Mouse (Mus musculus): ENCODE data around the gene Ddx46.
A peak's percentile ranks its signal among the peaks of the same experiment; 100 is the strongest.
"Not testable (repeated sequence)": the region's sequence is repeated elsewhere in the genome, so short reads cannot be mapped to it uniquely, and the experiment has no call there.

Gene Ddx46

DNA sequence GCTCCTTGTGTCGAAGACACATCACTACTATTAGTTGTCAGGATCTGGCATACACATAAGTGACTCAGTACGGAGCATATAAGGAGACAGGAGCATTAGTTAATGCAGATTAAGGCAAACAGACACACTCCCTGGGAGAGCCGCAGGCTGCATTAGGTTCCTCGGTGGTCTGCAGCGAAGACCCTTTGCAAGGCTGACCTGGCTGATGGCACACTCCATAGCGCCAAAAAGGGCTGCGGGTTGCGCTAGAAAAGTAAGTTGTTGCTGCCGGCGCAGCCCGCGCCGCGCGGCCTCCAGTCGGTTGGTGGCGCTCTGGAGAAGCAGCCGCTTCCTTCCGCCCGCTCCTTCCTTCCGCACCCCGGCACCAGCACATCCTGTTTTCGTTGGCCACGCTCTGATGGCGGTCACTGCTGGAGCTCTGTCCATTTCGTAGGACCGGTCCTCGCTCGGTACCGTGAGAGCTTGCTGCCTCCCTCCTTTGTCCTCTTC, at the start of gene Ddx46:
Gene Ddx46 (plus strand): TSS at position 389 of the 489 bp plus-strand sequence.
- DNase-seq (ENCODE audit: low read depth in 1 of 2, low spot score in 2 of 2) = peak; percentile 66 to 82

DNA sequence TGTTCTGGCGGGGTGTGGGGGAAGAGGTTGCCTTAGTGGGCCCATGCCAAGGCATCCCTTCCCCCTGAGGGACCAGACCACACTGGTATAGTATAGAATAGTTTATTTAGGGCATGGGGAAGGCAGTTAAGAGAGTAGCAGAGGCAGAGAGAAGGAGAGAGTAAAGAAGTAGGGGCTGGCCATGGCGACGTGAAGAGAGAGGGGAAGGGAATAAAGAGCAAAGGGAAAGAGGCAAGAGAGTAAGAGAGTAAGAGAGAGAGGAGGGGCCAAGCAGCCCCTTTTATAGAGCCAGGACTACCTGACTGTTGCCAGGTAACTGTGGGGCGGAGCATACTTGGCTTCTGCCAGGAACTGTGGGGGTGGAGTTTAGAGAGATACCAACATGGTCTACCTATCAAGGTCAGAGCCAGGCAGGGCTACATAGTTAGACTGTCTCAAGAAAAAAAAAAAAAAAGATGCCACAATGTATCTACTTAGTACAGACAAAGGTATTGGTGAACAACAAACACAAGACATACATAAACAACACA, 42.8 kb upstream of the Ddx46 start:
- DNase-seq (ENCODE audit: low read depth in 1 of 2, low spot score in 2 of 2) = no peak

DNA sequence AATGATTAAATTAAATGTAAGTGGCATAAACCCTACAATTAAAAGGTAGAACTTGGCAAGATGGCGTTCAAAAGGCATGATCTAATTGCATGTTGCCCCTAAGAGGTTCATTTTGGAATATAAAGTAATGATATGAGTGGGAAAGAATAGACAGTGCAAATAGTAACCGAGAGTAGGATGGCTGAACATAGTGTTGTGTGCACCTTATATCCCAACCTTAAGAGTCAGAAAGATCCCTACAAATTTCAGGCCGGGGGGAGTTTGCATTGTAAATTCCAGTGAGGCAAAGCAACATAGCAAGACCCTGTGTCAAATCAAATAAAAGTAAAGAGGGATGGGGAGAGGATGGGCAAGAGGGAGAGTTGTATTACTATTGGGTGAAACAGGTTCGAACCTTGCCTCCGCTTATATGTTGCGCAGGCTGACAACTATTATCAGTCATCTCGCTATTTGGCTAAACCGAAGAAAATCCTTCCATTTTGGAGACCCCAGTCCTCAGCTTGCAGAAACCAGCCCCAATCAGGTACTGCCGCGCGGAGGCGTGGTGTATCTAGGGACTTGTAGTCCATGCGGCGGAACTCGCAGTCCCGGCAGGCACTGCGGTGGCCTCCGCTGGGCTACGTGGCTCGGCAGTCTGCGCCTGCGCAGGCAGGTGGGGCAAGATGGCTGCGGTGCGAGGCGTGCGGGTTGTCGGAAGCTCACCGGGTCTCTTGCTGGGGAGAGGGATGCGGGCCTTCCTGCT, 42.1 kb upstream of the Ddx46 start:
- peak; percentile 88 to 89 for DNase-seq (ENCODE audit: low read depth in 1 of 2, low spot score in 2 of 2)

DNA sequence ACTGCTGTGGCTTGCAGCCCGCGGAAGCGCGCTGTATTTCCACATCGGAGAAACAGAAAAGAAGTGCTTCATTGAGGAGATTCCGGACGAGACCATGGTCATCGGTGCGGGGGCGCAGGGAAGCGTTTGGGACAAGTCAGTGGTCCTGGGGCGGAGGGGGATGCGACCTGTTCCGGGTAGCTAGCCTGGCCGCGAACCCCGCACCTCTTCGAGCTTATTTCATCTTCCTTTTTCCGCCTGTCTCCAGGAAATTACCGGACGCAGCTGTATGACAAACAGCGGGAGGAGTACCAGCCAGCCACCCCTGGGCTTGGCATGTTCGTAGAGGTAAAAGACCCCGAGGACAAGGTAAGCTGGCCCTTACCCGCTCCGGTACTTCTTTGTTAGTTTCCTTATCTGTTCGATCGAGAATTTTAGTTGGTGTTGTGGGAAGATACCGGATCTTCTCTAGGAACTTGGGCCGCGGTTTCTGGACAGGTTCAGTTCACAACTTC, 41.5 kb upstream of the Ddx46 start:
- no peak for DNase-seq (ENCODE audit: low read depth in 1 of 2, low spot score in 2 of 2)

DNA sequence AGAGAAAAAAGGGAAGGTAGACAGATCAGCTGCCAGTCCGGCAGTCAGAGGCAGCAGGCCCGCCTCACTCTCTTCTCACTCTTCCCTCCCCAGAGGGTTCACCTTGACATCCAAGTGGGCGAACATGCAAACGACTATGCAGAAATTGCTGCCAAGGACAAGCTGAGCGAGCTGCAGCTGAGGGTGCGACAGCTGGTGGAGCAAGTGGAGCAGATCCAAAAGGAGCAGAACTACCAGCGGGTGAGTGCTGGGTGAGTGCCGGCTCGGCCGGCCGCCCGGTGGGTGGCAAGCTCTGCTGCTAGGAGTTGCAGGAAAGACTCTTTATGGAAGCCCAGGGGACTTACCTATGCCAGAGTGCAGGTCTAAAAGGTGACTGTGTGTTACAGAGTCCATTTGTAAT, 39.5 kb upstream of the Ddx46 start:
- DNase-seq (ENCODE audit: low read depth in 1 of 2, low spot score in 2 of 2) = no peak

DNA sequence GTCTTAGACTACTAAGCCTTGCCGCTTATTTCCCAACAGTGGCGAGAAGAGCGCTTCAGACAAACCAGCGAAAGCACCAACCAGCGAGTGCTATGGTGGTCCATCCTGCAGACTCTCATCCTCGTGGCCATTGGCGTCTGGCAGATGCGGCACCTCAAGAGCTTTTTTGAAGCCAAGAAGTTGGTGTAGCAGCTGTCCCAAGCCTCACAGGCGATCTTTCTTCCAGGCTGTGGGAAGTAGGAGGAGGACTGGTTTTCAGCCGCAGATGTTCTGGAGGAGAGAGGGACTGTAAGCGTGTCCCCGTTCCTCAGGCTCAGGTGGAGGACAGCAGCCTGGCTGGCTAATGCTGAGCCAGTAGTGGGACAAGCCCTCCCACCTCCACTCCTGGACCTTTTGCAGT, 38.0 kb upstream of the Ddx46 start:
- DNase-seq (ENCODE audit: low read depth in 1 of 2, low spot score in 2 of 2) = no peak

DNA sequence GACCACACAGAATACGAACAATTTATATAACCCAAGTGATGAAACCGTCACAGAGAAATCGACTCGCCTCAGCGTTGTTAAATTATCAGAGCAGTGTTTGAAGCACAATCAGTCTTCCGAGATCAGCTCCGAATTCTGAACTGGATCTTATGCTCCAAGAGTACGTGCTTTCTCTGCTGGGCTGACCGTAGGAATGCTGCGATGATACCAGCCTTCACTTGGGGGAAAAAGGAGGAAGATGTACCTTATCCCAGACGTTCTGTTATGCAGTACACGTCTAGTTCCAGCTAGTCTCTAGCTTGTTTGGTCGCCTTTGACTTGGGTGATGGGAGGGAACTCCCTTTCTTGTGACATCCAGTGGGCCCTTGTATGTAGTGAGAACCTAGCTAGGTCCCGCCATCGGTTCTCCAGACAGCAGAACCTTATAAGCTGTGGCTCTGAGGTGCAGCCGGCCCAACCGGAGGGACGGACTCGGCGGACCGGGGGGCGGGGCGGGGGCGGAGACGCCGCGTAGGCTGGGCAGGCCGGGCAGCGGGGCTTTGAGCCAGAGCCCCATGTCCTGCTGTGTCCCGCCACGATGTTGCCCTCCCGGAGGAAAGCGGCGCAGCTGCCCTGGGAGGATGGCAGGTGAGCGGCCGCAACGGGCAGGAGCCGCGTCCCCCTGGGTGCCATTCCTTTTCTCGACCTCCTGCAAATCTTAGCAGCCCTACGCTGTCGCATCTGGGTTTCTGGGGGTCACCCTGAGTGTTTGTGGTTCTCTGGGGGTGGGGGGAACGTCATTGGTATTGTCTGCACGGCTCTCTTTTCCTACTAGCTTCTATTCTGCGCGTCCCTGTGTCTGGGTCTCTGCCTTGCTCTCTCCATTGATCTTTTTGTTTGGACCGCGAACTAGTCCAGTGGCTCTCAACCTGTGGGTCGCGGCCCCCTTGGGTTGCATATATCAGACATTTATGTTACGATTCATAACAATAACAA, 35.0 kb upstream of the Ddx46 start, which contains the start of gene B4galt7:
Gene B4galt7 (plus strand): TSS at position 331 of the 975 bp plus-strand sequence.
- peak; percentile 34 to 66 for DNase-seq (ENCODE audit: low read depth in 1 of 2, low spot score in 2 of 2)

DNA sequence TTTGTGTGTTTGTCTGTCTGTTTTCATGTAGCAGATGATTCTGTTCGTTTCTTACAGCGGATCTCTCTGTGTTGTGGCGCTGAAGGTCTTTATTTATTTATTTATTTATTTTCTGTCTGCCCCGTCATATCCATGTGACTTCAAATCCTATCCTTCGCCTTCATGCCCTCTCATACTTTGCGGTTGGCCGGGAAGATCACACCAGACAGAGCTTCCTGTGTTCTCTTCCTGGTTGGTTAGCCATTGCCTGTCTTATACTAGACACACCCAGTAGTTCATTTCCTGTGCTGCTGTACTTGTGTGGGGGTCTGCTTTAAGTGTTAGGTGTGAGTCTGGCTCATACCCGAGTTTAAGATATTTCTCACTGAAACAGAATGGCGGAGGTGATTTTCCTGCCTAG, 34.2 kb upstream of the Ddx46 start:
- DNase-seq (ENCODE audit: low read depth in 1 of 2, low spot score in 2 of 2) = peak in 1 of 2 experiments; percentile 18

DNA sequence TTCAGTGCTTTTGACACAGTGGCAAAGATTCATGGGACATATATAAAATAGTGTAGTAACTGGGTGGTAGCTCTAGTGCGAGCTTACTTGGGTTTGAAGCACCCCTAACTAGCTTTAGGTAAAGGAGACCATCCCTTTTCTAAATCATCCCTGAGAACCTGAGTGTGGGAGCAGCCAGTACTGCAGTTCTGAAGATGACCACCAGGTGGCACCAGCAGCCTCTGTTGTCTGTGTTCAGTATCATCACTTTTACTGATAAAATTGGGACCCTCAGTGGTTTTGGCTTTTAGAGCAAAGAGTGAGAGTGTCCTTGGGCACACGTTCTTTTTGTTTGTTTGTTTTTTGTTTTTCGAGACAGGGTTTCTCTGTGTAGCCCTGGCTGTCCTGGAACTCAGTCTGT, 33.2 kb upstream of the Ddx46 start:
- DNase-seq (ENCODE audit: low read depth in 1 of 2, low spot score in 2 of 2) = peak; percentile 33 to 70

DNA sequence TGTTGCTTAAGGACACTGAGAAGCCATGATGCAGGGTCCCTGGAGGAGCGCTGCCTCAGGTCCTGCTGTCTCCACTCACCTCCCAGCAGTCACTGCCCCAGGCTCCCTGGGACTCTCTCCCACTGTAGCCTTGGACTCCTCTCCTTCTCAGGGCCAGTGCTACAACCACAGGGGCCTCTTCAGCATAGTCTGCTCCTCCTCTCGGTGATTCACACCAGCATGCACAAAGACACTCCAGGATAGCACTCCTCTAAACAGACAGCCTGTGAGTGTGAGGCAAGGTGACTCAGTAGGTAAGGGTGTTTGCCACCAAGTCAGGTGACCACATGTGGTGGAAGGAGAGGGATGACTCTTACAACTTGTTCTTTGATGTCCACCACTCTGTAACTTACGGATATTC, 30.2 kb upstream of the Ddx46 start:
- no peak for DNase-seq (ENCODE audit: low read depth in 1 of 2, low spot score in 2 of 2)

DNA sequence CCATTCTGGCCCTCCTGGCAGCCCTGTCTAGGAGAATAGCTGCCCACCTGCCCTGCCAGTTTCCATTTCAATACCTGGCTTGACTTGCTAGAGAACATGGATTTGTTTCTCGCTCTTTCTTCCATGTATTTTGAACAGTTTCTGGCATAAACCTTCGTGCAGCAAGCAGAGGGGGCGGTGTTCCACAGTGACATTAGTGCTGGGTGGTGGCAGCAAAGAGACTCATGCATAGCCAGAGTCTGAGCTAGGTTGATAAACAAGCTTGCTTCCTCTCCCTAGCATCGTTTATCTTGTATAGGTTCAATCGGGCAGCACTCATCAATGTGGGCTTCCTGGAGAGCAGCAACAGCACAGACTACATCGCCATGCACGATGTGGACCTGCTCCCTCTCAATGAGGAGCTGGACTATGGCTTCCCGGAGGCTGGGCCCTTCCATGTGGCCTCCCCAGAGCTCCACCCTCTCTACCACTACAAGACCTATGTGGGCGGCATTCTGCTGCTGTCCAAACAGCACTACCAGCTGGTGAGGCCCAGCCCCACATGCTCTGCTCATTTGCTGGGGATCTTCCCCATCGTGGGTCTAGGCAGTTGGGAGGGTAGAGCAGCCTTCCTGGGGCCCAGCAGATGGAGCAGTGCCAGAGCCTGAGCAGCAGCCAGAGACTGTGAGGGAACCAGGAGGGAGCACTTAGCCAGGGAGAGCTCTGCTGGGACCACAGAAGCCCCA, 27.8 kb upstream of the Ddx46 start:
- no peak for DNase-seq (ENCODE audit: low read depth in 1 of 2, low spot score in 2 of 2)

DNA sequence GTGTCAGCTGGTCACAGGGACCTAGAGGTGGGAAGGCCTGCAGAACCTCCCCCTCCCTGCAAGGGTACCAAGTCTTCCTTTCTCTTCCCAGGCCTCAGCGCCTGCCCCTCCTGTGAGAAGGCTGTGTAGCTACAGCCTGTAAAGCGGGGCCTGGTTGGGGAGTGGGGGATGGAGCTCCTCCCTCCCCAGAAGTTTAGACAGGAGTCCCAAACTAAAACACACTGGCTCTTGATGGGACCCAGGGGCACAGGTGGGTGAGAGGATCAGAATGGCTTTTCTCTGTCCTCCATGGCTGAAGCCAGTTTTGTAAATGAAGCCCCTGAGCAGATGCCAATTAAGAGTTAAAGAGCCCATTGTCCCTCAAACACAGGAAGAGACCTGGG, 27.2 kb upstream of the Ddx46 start:
- DNase-seq (ENCODE audit: low read depth in 1 of 2, low spot score in 2 of 2) = no peak

DNA sequence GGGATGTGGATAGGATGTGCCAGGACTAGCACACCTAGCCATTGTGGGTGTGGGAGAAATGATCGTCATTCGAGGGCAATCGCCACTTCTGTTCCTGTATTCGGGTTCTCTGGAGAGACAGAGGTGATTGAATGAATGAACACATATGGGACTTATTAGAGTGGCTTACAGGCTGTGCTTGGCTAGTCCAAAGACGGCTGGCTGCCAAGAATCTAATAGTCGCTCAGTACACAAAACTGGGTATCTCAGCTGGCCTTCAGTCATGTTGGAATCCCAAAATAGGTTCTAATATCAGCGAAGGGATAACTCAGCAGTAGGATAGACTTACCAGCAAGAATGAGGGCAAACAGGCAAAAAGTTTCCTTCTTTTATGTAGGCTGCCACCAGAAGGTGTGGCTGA, 22.8 kb upstream of the Ddx46 start:
- DNase-seq (ENCODE audit: low read depth in 1 of 2, low spot score in 2 of 2) = no peak

DNA sequence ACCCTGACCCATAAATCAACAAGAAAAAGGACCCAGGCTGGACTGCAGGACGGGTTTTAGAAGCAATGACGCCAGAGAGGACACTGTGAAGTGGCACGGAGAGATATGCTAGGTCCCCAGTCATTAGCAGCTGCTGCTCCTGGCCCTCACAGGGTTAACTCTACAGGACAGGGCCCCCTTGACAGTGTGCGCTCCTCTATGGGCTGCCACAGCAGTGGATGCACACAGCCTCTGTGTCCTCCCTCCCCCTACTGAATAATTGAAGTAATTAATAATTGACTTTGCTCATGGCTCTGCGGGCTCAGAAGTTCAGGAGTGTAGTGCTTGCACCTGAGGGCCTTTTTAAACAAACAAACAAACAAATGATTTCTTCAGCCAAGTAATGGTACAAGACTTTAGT, 21.4 kb upstream of the Ddx46 start:
- no peak for DNase-seq (ENCODE audit: low read depth in 1 of 2, low spot score in 2 of 2)

DNA sequence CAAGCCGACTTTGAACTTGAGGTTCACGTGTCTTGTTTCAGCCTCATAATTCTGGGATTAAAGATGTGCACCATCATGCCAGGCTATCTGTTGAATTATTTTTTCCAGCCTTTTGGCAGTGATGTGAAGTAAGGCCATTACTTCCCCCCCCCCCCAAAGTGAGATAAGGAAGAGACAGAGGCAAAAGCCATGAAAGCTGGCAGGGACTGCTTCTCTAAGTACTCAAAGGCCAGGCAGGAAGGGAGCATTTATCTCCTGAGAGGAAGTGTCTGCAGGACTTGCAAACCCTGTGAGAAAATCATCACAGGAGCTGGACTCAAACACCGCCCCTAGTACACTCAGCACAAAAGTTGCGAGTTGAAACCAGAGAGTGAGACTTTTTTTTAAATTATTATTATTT, 15.5 kb upstream of the Ddx46 start:
- no peak for DNase-seq (ENCODE audit: low read depth in 1 of 2, low spot score in 2 of 2)

DNA sequence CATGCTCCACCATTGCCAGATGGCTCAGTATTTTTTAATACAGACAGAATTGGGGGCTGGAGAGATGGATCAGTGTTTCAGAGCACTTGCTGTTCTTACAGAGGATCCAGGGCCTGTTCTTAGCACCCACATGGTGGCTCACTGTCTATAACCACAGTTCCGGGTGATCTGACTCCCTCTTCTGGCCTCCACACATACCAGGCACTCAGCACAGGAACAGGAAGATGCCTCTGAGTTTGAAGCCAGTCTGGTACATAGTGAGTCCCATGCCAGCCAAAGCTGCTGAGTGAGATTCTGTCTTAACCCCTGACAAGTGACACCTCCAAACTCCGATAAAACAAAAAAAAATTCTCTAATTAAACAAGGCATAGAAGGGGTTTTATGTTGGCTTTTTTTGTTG, 14.6 kb upstream of the Ddx46 start:
- DNase-seq (ENCODE audit: low read depth in 1 of 2, low spot score in 2 of 2) = no peak

DNA sequence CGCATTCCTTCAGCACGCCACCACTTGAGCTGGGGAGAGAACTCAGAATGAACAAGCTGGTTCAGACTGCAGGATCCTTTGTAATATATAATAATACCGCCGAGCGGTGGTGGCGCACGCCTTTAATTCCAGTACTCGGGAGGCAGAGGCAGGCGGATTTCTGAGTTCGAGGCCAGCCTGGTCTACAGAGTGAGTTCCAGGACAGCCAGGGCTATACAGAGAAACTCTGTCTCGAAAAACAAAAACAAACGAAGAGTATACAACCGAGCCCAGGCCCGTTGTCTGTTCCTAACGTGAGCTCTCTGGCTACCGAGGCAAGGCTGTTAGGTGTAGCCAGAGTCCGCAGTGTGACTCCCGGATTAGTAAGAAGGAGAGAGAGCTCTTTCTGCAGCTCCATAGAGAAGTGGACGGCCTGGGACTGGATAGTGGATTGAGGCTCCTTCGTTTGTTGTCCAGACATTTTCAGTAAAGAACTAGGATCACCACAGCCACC, 12.6 kb upstream of the Ddx46 start:
- not testable (repeated sequence) for DNase-seq (ENCODE audit: low read depth in 1 of 2, low spot score in 2 of 2)

DNA sequence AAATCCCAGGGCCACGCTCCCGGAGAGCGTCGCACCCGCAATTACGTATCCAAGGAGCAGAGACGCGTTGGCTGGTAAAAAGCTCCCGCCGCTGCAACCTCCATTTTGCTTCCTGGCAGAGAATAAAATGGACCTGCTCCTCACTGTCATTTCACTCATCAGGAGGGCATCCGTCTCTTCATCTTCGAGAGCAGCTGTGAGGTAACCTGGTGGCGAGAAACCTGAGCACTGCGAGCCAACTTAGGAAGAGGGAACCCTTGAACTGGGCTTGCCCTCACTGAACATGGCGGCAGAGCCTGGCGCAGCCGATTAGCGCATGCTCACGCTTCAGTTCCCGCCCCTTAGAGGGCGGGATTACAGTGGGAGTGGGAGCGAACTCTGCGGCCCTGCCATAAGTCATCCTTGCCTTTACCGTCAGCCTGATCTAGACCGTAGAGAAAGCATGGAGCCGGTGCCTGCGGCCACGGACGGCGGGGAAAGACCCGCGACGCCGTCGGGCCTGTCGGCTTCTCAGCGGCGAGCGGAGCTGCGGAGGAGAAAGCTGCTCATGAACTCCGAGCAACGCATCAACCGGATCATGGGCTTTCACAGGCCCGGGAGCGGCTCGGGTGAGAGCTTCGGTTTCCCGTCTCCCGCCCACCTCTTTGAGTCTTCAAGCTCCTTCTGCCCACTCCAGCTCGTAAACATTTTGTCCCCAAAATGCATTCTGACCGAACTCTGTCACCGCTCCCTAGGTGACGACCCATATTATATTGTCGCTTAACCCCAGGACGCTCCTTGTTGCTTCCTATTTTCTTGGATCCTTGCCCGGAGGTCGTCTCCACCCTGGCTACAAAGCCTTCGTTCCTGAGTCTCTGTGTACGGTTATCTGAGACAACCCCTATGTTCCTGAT, 11.9 kb upstream of the Ddx46 start, which contains the start of gene Caml:
Gene Caml (plus strand): TSS at position 357 of the 893 bp plus-strand sequence.
- peak; percentile 73 to 86 for DNase-seq (ENCODE audit: low read depth in 1 of 2, low spot score in 2 of 2)

DNA sequence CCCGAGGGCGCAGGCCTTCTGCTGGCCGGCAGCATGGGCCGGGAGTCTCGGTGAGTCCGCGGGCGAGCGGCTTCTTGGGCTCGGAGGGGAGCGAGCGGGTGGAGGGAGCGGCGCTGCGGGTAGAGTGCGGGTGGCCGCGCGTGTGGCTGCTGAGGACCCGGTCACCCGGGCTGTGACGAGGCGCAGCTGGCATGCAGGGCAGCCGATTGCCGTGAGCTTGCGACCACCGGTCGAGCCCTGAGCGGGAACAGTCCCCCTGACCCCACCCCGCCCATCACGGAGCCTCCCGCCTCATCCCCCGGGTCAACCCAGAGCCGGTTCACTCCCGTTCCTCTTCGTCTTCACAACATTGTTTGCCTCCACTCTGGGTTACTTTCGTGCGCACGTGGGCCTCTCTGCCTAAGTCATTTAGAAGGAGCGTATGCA, 332 bp downstream of the Ddx46 start:
- DNase-seq (ENCODE audit: low read depth in 1 of 2, low spot score in 2 of 2) = no peak

Data from monocyte, adult 2 months (primary cell).